Mouse (Mus musculus) inflammation-experienced regulatory T-cells, adult 16 weeks (primary cell): ENCODE data around the gene Gm21518. TPM values are rescaled to one million over a fixed set of nuclear protein-coding genes. Genes with fewer than 3 reads are reported as not detected.

Experiments used
- polyA plus RNA-seq: library from polyadenylated mRNA; unstranded; fragments of 100-300 nt; shearing (Covaris generic); gene quantifications from one replicate; pipeline ENCODE4 v1.2.1, GENCODE M21; 2017

Gene Gm21518
- polyA plus RNA-seq, result not detected

GRCm38 (mm10) chrY:62190566-62190965 lies at the start of gene Gm21518:
Gm21518 (plus strand) TSS chrY:62190866.

